Mouse (Mus musculus) ovary, adult 18-20 months (tissue): ENCODE results near the gene Arid1b.

Experiments used
- DNase-seq: peaks from one replicate; pipeline ENCODE4 v3.0.0; 2022; ENCODE audit warnings: low spot score, mixed read lengths

Gene Arid1b

GRCm38 (mm10) chr17:5017065-5017464, 22.9 kb downstream of the Arid1b start:
- no peak for DNase-seq

GRCm38 (mm10) chr17:5021303-5022003, 27.3 kb downstream of the Arid1b start:
- DNase-seq = no peak

- no peak for DNase-seq
Observed at GRCm38 (mm10) chr17:5022019-5022544, 27.9 kb downstream of the Arid1b start.

GRCm38 (mm10) chr17:5023745-5024144, 29.6 kb downstream of the Arid1b start:
- DNase-seq = no peak

- DNase-seq = no peak
Observed at GRCm38 (mm10) chr17:5025400-5025799, 31.3 kb downstream of the Arid1b start.

GRCm38 (mm10) chr17:5026578-5026977, 32.4 kb downstream of the Arid1b start:
- no peak for DNase-seq

- DNase-seq = no peak
Observed at GRCm38 (mm10) chr17:5029148-5029547, 35.0 kb downstream of the Arid1b start.

GRCm38 (mm10) chr17:5030290-5030689, 36.2 kb downstream of the Arid1b start:
- no peak for DNase-seq

GRCm38 (mm10) chr17:5033346-5033745, 39.2 kb downstream of the Arid1b start:
- DNase-seq = no peak

- no peak for DNase-seq
Observed at GRCm38 (mm10) chr17:5034201-5034600, 40.1 kb downstream of the Arid1b start.

- no peak for DNase-seq
Observed at GRCm38 (mm10) chr17:5036200-5036835, 42.2 kb downstream of the Arid1b start.

- no peak for DNase-seq
Observed at GRCm38 (mm10) chr17:5037199-5037598, 43.1 kb downstream of the Arid1b start.

GRCm38 (mm10) chr17:5039826-5040225, 45.7 kb downstream of the Arid1b start:
- no peak for DNase-seq

GRCm38 (mm10) chr17:5043871-5044270, 49.7 kb downstream of the Arid1b start:
- no peak for DNase-seq

GRCm38 (mm10) chr17:5045613-5046012, 51.5 kb downstream of the Arid1b start:
- DNase-seq = no peak

GRCm38 (mm10) chr17:5047373-5047772, 53.2 kb downstream of the Arid1b start:
- no peak for DNase-seq

GRCm38 (mm10) chr17:5050266-5050665, 56.1 kb downstream of the Arid1b start:
- DNase-seq = no peak

GRCm38 (mm10) chr17:5050970-5051530, 56.9 kb downstream of the Arid1b start:
- DNase-seq = no peak

- DNase-seq = no peak
Observed at GRCm38 (mm10) chr17:5052091-5052799, 58.1 kb downstream of the Arid1b start.

GRCm38 (mm10) chr17:5052800-5053179, 58.7 kb downstream of the Arid1b start:
- DNase-seq = no peak

GRCm38 (mm10) chr17:5053201-5053600, 59.1 kb downstream of the Arid1b start:
- DNase-seq = no peak

- no peak for DNase-seq
Observed at GRCm38 (mm10) chr17:5055412-5055811, 61.3 kb downstream of the Arid1b start.

GRCm38 (mm10) chr17:5056654-5057053, 62.5 kb downstream of the Arid1b start:
- DNase-seq = no peak
